Mouse (Mus musculus): ENCODE data around the gene Gpr152.

- TF ChIP-seq EP300 (IDR thresholded peaks at IDR 0.05; ENCODE audit: low read depth): no peak
- 0 out of 2 replicates have a peak, but pooled peaks have one; percentile 5 for TF ChIP-seq CTCF (IDR thresholded peaks at IDR 0.05; ENCODE audit: low read depth)
Measured at GRCm38 (mm10) chr19:4126759-4127495, 12.7 kb upstream of the Gpr152 start.

Measured in liver, embryonic 14.5 days (tissue).